Mouse (Mus musculus): Measurements from ENCODE around the gene Gm10300.

GRCm38 (mm10) chr4:132074077-132074932, at the start of gene Gm10300:
- TF ChIP-seq CTCF (IDR thresholded peaks at IDR 0.05) = no peak
- TF ChIP-seq EP300 (IDR thresholded peaks at IDR 0.05) = no peak

Measured in lung, postnatal 0 days (tissue).